Comparison of ENCODE assay signal across 24 mouse cellular contexts in the genomic region with DNA sequence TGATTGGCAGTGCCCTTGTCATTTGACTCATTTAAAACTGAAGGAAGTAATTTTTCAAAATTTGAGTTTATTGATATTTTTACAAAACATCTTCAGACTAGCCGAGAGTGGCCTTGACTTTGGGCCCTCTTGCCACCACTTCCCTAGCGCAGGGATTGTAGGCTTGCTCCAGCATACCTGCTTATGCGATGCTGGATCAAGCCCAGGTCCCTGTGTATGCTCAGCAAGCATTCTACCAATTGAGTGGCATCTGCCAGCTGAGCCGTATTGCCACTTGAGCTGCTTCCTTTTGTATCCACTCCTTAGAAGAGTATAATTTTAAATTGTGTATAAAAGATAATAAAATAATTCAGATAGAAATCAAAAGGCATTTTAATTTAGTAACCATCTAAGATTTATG.
"Had no signal": no experiment of that assay in that cellular context is flagged by ENCODE, and none has a peak within 500 bp of the region (broad histone marks: within the 10 kb centered on the region; RNA-seq: fewer than 3 reads in every experiment).

No protein-coding gene starts in this region.

- ATAC-seq: forebrain, embryonic 13.5 days; forebrain, embryonic 14.5 days; forebrain, embryonic 15.5 days; forebrain, embryonic 16.5 days; forebrain, postnatal 0 days had no signal

- H3K27ac ChIP-seq: embryonic facial prominence, embryonic 10.5 days; embryonic facial prominence, embryonic 12.5 days; embryonic facial prominence, embryonic 13.5 days; embryonic facial prominence, embryonic 15.5 days; forebrain, embryonic 10.5 days; forebrain, embryonic 12.5 days; forebrain, embryonic 13.5 days; forebrain, embryonic 15.5 days; gastrocnemius, adult 2 months; heart, adult 2 months; heart, embryonic 10.5 days; heart, embryonic 13.5 days had no signal

- H3K4me1 ChIP-seq: embryonic facial prominence, embryonic 10.5 days; embryonic facial prominence, embryonic 12.5 days; embryonic facial prominence, embryonic 13.5 days; embryonic facial prominence, embryonic 15.5 days; forebrain, embryonic 10.5 days; forebrain, embryonic 12.5 days; forebrain, embryonic 13.5 days; forebrain, embryonic 15.5 days; heart, embryonic 10.5 days; heart, embryonic 12.5 days; heart, embryonic 13.5 days had no signal

- DNase-seq: embryo, embryonic 11 days; forebrain, postnatal 0 days; gastrocnemius, adult 2 months; gastrocnemius, postnatal 10 days; gastrocnemius, postnatal 14 days; gastrocnemius, postnatal 25 days; gastrocnemius, postnatal 36 days; heart, adult 11 months; heart, adult 18-20 months; heart, adult 2 months had no signal

- H3K27me3 ChIP-seq: embryonic facial prominence, embryonic 12.5 days; embryonic facial prominence, embryonic 13.5 days; embryonic facial prominence, embryonic 15.5 days; forebrain, embryonic 12.5 days; forebrain, embryonic 13.5 days; forebrain, embryonic 15.5 days; heart, embryonic 12.5 days; heart, embryonic 13.5 days had no signal

- H3K4me3 ChIP-seq: embryonic facial prominence, embryonic 10.5 days; embryonic facial prominence, embryonic 12.5 days; embryonic facial prominence, embryonic 13.5 days; embryonic facial prominence, embryonic 15.5 days; erythroblast, embryonic 14.5 days; forebrain, embryonic 10.5 days; forebrain, embryonic 12.5 days; forebrain, embryonic 13.5 days; forebrain, embryonic 15.5 days; gastrocnemius, adult 2 months; heart, adult 2 months; heart, embryonic 10.5 days; heart, embryonic 12.5 days; heart, embryonic 13.5 days had no signal
